In the genomic region with DNA sequence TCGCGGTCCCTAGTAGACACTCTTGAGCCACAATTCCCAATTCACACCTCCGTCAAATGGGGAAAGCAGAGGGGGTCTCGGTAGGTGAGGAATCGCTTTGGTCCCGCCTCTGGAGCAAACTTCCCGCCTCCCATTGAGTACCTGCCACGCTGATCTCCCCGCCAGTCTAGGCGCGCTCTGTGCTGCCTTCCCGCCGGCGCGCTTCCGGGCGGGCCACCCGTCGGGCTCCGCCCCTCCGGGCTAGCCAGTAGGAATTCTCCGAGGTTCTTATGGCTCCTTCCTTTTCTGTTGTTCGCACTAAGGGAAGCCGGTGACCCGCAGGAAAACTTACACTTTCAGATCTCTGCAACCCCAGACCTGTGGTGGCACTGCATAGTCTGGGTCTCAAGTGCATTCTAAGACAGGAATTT, we compare ENCODE assay signal across 8 mouse cellular contexts. TPM values are rescaled to one million over a fixed set of nuclear protein-coding genes. Genes with fewer than 3 reads are reported as not detected.
DNase-seq lines count a peak whose midpoint lies in the region; ATAC-seq lines count a peak whose summit lies in the region.

Gene Pidd1 (minus strand): TSS at position 198 of the 410 bp plus-strand sequence.

- peaks cover 38% of the 10 kb centered on the region for H3K36me3 ChIP-seq in heart, embryonic 13.5 days
- H3K36me3 ChIP-seq in megakaryocyte, embryonic 14.5 days (replicated peaks; ENCODE audit: low read length) = peaks cover 46% of the 10 kb centered on the region
- 0 out of 2 replicates have a peak, but pooled peaks cover 3% of the 10 kb centered on the region for H3K36me3 ChIP-seq in stomach, embryonic 16.5 days (ENCODE audit: control insufficient read depth, insufficient read depth, low read length)

- H3K9ac ChIP-seq in heart, embryonic 13.5 days = peak within 1 kb of the TSS; percentile 79
- peak within 1 kb of the TSS; percentile 77 for H3K9ac ChIP-seq in stomach, embryonic 16.5 days (ENCODE audit: low read length)

- no peak for ATAC-seq in heart, embryonic 13.5 days (ENCODE audit: extremely low read depth, insufficient number of reproducible peaks, low FRiP score, low TSS enrichment)
- ATAC-seq in stomach, embryonic 16.5 days (ENCODE audit: insufficient read depth, low FRiP score) = peak; percentile 68; the same call in 1 of the 2 replicates
- ATAC-seq in monocyte, adult 5-6 weeks (replicated peaks; ENCODE audit: insufficient number of reproducible peaks, low FRiP score, low TSS enrichment, poor library complexity, severe bottlenecking) = no peak

- WGBS in heart, embryonic 13.5 days = under 1% methylated on average over 25 of the region's 25 CpGs
- under 1% methylated on average over 25 of the region's 25 CpGs for WGBS in stomach, embryonic 16.5 days

- no peaks in the 10 kb centered on the region for H3K27me3 ChIP-seq in heart, embryonic 13.5 days (replicated peaks)
- no peaks in the 10 kb centered on the region for H3K27me3 ChIP-seq in megakaryocyte, embryonic 14.5 days (replicated peaks)
- H3K27me3 ChIP-seq in stomach, embryonic 16.5 days (ENCODE audit: control insufficient read depth, insufficient read depth, low read length) = no peaks in the 10 kb centered on the region

- H3K9me3 ChIP-seq in heart, embryonic 13.5 days = no peaks in the 10 kb centered on the region
- H3K9me3 ChIP-seq in megakaryocyte, embryonic 14.5 days = no peaks in the 10 kb centered on the region
- H3K9me3 ChIP-seq in stomach, embryonic 16.5 days (replicated peaks; ENCODE audit: control insufficient read depth, low read length) = no peaks in the 10 kb centered on the region

- peak within 1 kb of the TSS; percentile 59 for H3K4me3 ChIP-seq in heart, embryonic 13.5 days
- H3K4me3 ChIP-seq in megakaryocyte, embryonic 14.5 days (replicated peaks) = peak within 1 kb of the TSS; percentile 95
- peak within 1 kb of the TSS; percentile 51 for H3K4me3 ChIP-seq in stomach, embryonic 16.5 days (replicated peaks; ENCODE audit: low read length)

- H3K4me1 ChIP-seq in heart, embryonic 13.5 days = peaks cover 50% of the 10 kb centered on the region
- H3K4me1 ChIP-seq in megakaryocyte, embryonic 14.5 days = peaks cover 68% of the 10 kb centered on the region
- H3K4me1 ChIP-seq in stomach, embryonic 16.5 days (ENCODE audit: control insufficient read depth, insufficient read depth, low read length) = peaks cover 31% of the 10 kb centered on the region

- H3K27ac ChIP-seq in heart, embryonic 13.5 days (replicated peaks) = peak within 1 kb of the TSS; percentile 76
- peak within 1 kb of the TSS; percentile 71 for H3K27ac ChIP-seq in stomach, embryonic 16.5 days (ENCODE audit: low read length)

- peak within 1 kb of the TSS; percentile 86 for H3K4me2 ChIP-seq in heart, embryonic 13.5 days
- peak within 1 kb of the TSS; percentile 72 for H3K4me2 ChIP-seq in stomach, embryonic 16.5 days (ENCODE audit: low read depth, low read length)

- DNase-seq in B cell, adult 2 months = peak; percentile 45 to 48
- DNase-seq in MN1 (ENCODE audit: low spot score) = peak; percentile 80
- DNase-seq in embryo, embryonic 10.5 days (ENCODE audit: low spot score) = peak; percentile 90
- peak; percentile 85 for DNase-seq in kidney, postnatal 14 days

RNA-seq across cellular contexts. Expression of gene Pidd1, which starts in this region (rescaled TPM):
- polyA plus RNA-seq in heart, embryonic 13.5 days (2015; fragmentation: Nextera tagmentation; extraction: Ambion mirVana) = 8.1 and 9.4 TPM in 2 replicates
- 13.0 and 25.6 TPM in 2 replicates for polyA plus RNA-seq in megakaryocyte, embryonic 14.5 days (2012; ENCODE audit: insufficient read depth, low replicate concordance)
- 7.6 and 8.2 TPM in 2 replicates for polyA plus RNA-seq in stomach, embryonic 16.5 days (2015; fragmentation: Nextera tagmentation; extraction: Ambion mirVana)
- 4.5 to 5.9 TPM (median 4.8 TPM) in 3 replicates for total RNA-seq in monocyte, adult 5-6 weeks (2017)
